Mouse (Mus musculus): ENCODE measurements around the gene Zbtb39. TPM values are rescaled to one million over a fixed set of nuclear protein-coding genes. Genes with fewer than 3 reads are reported as not detected.

Zbtb39 gene
- polyA plus RNA-seq, 1 experiment from 2014 or later, result 2.5 TPM

GRCm38 (mm10) chr10:127712736-127713135 is 26.6 kb upstream of the Zbtb39 start:
- no peaks in the 10 kb centered on the region for H3K36me3 ChIP-seq
- 75% methylated on average over 6 of the region's 6 CpGs for WGBS
- H3K4me2 ChIP-seq, result no peak overlapping the region
- H3K4me3 ChIP-seq (replicated peaks), result no peak overlapping the region
- no peak for ATAC-seq (ENCODE audit: insufficient read depth, low FRiP score, low read depth)
- no peaks in the 10 kb centered on the region for H3K4me1 ChIP-seq
- H3K27ac ChIP-seq, result no peak overlapping the region
- H3K9ac ChIP-seq, result no peak overlapping the region
- H3K9me3 ChIP-seq, result no peaks in the 10 kb centered on the region
- no peaks in the 10 kb centered on the region for H3K27me3 ChIP-seq (replicated peaks)

GRCm38 (mm10) chr10:127721671-127722418 is 17.5 kb upstream of the Zbtb39 start:
- H3K27ac ChIP-seq, result peak overlapping the region; percentile 89
- H3K4me2 ChIP-seq, result peak overlapping the region; percentile 51
- ATAC-seq (ENCODE audit: insufficient read depth, low FRiP score, low read depth), result peak; percentile 62
- 0 out of 2 replicates have a peak overlapping the region, but pooled peaks have one; percentile 13 for H3K9ac ChIP-seq
- no peaks in the 10 kb centered on the region for H3K9me3 ChIP-seq
- WGBS, result 16% methylated on average over 20 of the region's 20 CpGs
- H3K27me3 ChIP-seq (replicated peaks), result no peaks in the 10 kb centered on the region
- H3K4me3 ChIP-seq (replicated peaks), result peak overlapping the region; percentile 28
- H3K36me3 ChIP-seq, result no peaks in the 10 kb centered on the region
- peaks cover 18% of the 10 kb centered on the region for H3K4me1 ChIP-seq

GRCm38 (mm10) chr10:127724178-127724577 is 15.2 kb upstream of the Zbtb39 start, which contains the start of gene Tac2:
Gene Tac2, plus strand, starts transcription at chr10:127724478.
- no peaks in the 10 kb centered on the region for H3K36me3 ChIP-seq
- H3K9me3 ChIP-seq, result no peaks in the 10 kb centered on the region
- no peaks in the 10 kb centered on the region; the same call in 1 of the 2 replicates for H3K27me3 ChIP-seq (replicated peaks)
- H3K4me2 ChIP-seq, result no peak within 1 kb of the TSS
- no peak within 1 kb of the TSS for H3K9ac ChIP-seq
- no peak within 1 kb of the TSS for H3K27ac ChIP-seq
- peaks cover 18% of the 10 kb centered on the region for H3K4me1 ChIP-seq
- no peak within 1 kb of the TSS for H3K4me3 ChIP-seq (replicated peaks)
- WGBS, result 74% methylated on average over 3 of the region's 3 CpGs
- no peak for ATAC-seq (ENCODE audit: insufficient read depth, low FRiP score, low read depth)

GRCm38 (mm10) chr10:127725136-127725535 is 14.2 kb upstream of the Zbtb39 start:
- Histone ChIP-seq H3K4me2 (no peak overlapping the region), H3K27me3 (replicated peaks) (no peaks in the 10 kb centered on the region; the same call in 1 of the 2 replicates), H3K4me3 (replicated peaks) (no peak overlapping the region), H3K27ac (no peak overlapping the region), H3K9me3 (no peaks in the 10 kb centered on the region), H3K36me3 (no peaks in the 10 kb centered on the region), H3K4me1 (peaks cover 18% of the 10 kb centered on the region), H3K9ac (no peak overlapping the region)
- ATAC-seq (ENCODE audit: insufficient read depth, low FRiP score, low read depth), result no peak
- WGBS, result 68% methylated on average over 4 of the region's 4 CpGs

- Histone ChIP-seq H3K4me2 (no peak overlapping the region), H3K4me1 (no peaks in the 10 kb centered on the region), H3K27me3 (replicated peaks) (no peaks in the 10 kb centered on the region; the same call in 1 of the 2 replicates), H3K27ac (no peak overlapping the region), H3K36me3 (no peaks in the 10 kb centered on the region), H3K4me3 (replicated peaks) (no peak overlapping the region), H3K9me3 (no peaks in the 10 kb centered on the region), H3K9ac (no peak overlapping the region)
- ATAC-seq (ENCODE audit: insufficient read depth, low FRiP score, low read depth), result no peak
- 78% methylated on average over 8 of the region's 8 CpGs for WGBS
Observed at GRCm38 (mm10) chr10:127728437-127728836, 10.9 kb upstream of the Zbtb39 start.

- no peaks in the 10 kb centered on the region for H3K9me3 ChIP-seq
- no peak overlapping the region for H3K9ac ChIP-seq
- H3K4me2 ChIP-seq, result no peak overlapping the region
- 68% methylated on average over 11 of the region's 11 CpGs for WGBS
- no peaks in the 10 kb centered on the region; the same call in 1 of the 2 replicates for H3K27me3 ChIP-seq (replicated peaks)
- ATAC-seq (ENCODE audit: insufficient read depth, low FRiP score, low read depth), result peak; percentile 74
- no peaks in the 10 kb centered on the region for H3K36me3 ChIP-seq
- no peaks in the 10 kb centered on the region for H3K4me1 ChIP-seq
- no peak overlapping the region for H3K4me3 ChIP-seq (replicated peaks)
- no peak overlapping the region for H3K27ac ChIP-seq
Observed at GRCm38 (mm10) chr10:127730285-127730932, 8.9 kb upstream of the Zbtb39 start.

GRCm38 (mm10) chr10:127730933-127731310 is 8.4 kb upstream of the Zbtb39 start:
- ATAC-seq (ENCODE audit: insufficient read depth, low FRiP score, low read depth), result no peak
- Histone ChIP-seq H3K9ac (no peak overlapping the region), H3K27ac (no peak overlapping the region), H3K27me3 (replicated peaks) (no peaks in the 10 kb centered on the region; the same call in 1 of the 2 replicates), H3K36me3 (no peaks in the 10 kb centered on the region), H3K4me2 (no peak overlapping the region), H3K4me1 (no peaks in the 10 kb centered on the region), H3K9me3 (no peaks in the 10 kb centered on the region), H3K4me3 (replicated peaks) (no peak overlapping the region)
- WGBS, result 43% methylated on average over 9 of the region's 9 CpGs

- Histone ChIP-seq H3K36me3 (no peaks in the 10 kb centered on the region), H3K27ac (no peak overlapping the region), H3K4me2 (no peak overlapping the region), H3K4me1 (no peaks in the 10 kb centered on the region), H3K9ac (no peak overlapping the region), H3K9me3 (no peaks in the 10 kb centered on the region), H3K27me3 (replicated peaks) (no peaks in the 10 kb centered on the region; the same call in 1 of the 2 replicates), H3K4me3 (replicated peaks) (no peak overlapping the region)
- WGBS, result 20% methylated on average over 5 of the region's 5 CpGs
- no peak for ATAC-seq (ENCODE audit: insufficient read depth, low FRiP score, low read depth)
Observed at GRCm38 (mm10) chr10:127731397-127731796, 7.9 kb upstream of the Zbtb39 start.

- Histone ChIP-seq H3K36me3 (no peaks in the 10 kb centered on the region), H3K27me3 (replicated peaks) (no peaks in the 10 kb centered on the region), H3K4me1 (no peaks in the 10 kb centered on the region), H3K4me2 (no peak overlapping the region), H3K4me3 (replicated peaks) (no peak overlapping the region), H3K9ac (no peak overlapping the region), H3K27ac (no peak overlapping the region), H3K9me3 (no peaks in the 10 kb centered on the region)
- WGBS, result 29% methylated on average over 5 of the region's 5 CpGs
- no peak for ATAC-seq (ENCODE audit: insufficient read depth, low FRiP score, low read depth)
Observed at GRCm38 (mm10) chr10:127734434-127734833, 4.9 kb upstream of the Zbtb39 start.

GRCm38 (mm10) chr10:127736266-127736665 is 3.1 kb upstream of the Zbtb39 start:
- WGBS, result 68% methylated on average over 2 of the region's 2 CpGs
- no peak for ATAC-seq (ENCODE audit: insufficient read depth, low FRiP score, low read depth)
- Histone ChIP-seq H3K9ac (no peak overlapping the region), H3K4me1 (peaks cover 4% of the 10 kb centered on the region; the same call in 1 of the 2 replicates), H3K27ac (no peak overlapping the region), H3K9me3 (no peaks in the 10 kb centered on the region), H3K36me3 (no peaks in the 10 kb centered on the region), H3K4me2 (no peak overlapping the region), H3K4me3 (replicated peaks) (no peak overlapping the region), H3K27me3 (replicated peaks) (no peaks in the 10 kb centered on the region)

GRCm38 (mm10) chr10:127736916-127737315 is 2.4 kb upstream of the Zbtb39 start:
- Histone ChIP-seq H3K9ac (no peak overlapping the region), H3K4me2 (no peak overlapping the region), H3K27me3 (replicated peaks) (no peaks in the 10 kb centered on the region), H3K4me1 (peaks cover 4% of the 10 kb centered on the region; the same call in 1 of the 2 replicates), H3K4me3 (replicated peaks) (no peak overlapping the region), H3K27ac (no peak overlapping the region), H3K36me3 (peaks cover 6% of the 10 kb centered on the region; the same call in 1 of the 2 replicates), H3K9me3 (no peaks in the 10 kb centered on the region)
- WGBS, result 64% methylated on average over 4 of the region's 4 CpGs
- ATAC-seq (ENCODE audit: insufficient read depth, low FRiP score, low read depth), result no peak

GRCm38 (mm10) chr10:127737552-127737951 is 1.8 kb upstream of the Zbtb39 start:
- 21% methylated on average over 2 of the region's 2 CpGs for WGBS
- no peak overlapping the region for H3K9ac ChIP-seq
- H3K4me1 ChIP-seq, result peaks cover 4% of the 10 kb centered on the region; the same call in 1 of the 2 replicates
- ATAC-seq (ENCODE audit: insufficient read depth, low FRiP score, low read depth), result no peak
- no peak overlapping the region for H3K4me2 ChIP-seq
- no peak overlapping the region for H3K4me3 ChIP-seq (replicated peaks)
- H3K27me3 ChIP-seq (replicated peaks), result no peaks in the 10 kb centered on the region
- no peaks in the 10 kb centered on the region for H3K9me3 ChIP-seq
- 0 out of 2 replicates have a peak overlapping the region, but pooled peaks have one; percentile 5 for H3K27ac ChIP-seq
- peaks cover 12% of the 10 kb centered on the region for H3K36me3 ChIP-seq

All from stomach, embryonic 15.5 days (tissue).